18 mouse cellular contexts compared by ENCODE assay signal in genomic region chr13:111055817-111056216, GRCm38 (mm10).
"Had no signal": no experiment of that assay in that cellular context is flagged by ENCODE, and none has a peak within 500 bp of the region (broad histone marks: within the 10 kb centered on the region; RNA-seq: fewer than 3 reads in every experiment).

No protein-coding gene starts in this region.

- H3K4me2 ChIP-seq: lung, embryonic 14.5 days; midbrain, embryonic 13.5 days; neural tube, embryonic 13.5 days; neural tube, embryonic 15.5 days had no signal

- ATAC-seq: midbrain, embryonic 13.5 days; midbrain, embryonic 16.5 days had no signal

- H3K4me3 ChIP-seq: midbrain, embryonic 10.5 days; midbrain, embryonic 13.5 days; myocyte; neural tube, embryonic 13.5 days; neural tube, embryonic 15.5 days had no signal

- H3K27me3 ChIP-seq: midbrain, embryonic 13.5 days; neural tube, embryonic 13.5 days; neural tube, embryonic 15.5 days had no signal

- H3K27ac ChIP-seq: midbrain, embryonic 10.5 days; midbrain, embryonic 13.5 days; neural tube, embryonic 13.5 days; neural tube, embryonic 15.5 days had no signal

- H3K9me3 ChIP-seq: midbrain, embryonic 10.5 days; midbrain, embryonic 13.5 days; neural tube, embryonic 13.5 days; neural tube, embryonic 15.5 days had no signal

- H3K9ac ChIP-seq: lung, embryonic 14.5 days; midbrain, embryonic 13.5 days; neural tube, embryonic 13.5 days; neural tube, embryonic 15.5 days had no signal

- DNase-seq: lung, adult 18-20 months; lung, embryonic 14.5 days; lung, postnatal 10 days; lung, postnatal 4 days; retina, postnatal 1 day; right cerebral cortex, adult 18-20 months; right cerebral cortex, postnatal 25 days; right cerebral cortex, postnatal 4 days; spleen, adult 18-20 months; thymus, adult 18-20 months; thymus, postnatal 14 days; thymus, postnatal 36 days had no signal

- H3K36me3 ChIP-seq: midbrain, embryonic 10.5 days; midbrain, embryonic 13.5 days; neural tube, embryonic 13.5 days; neural tube, embryonic 15.5 days had no signal

- H3K4me1 ChIP-seq: midbrain, embryonic 10.5 days; midbrain, embryonic 13.5 days; neural tube, embryonic 13.5 days; neural tube, embryonic 15.5 days had no signal
